Mouse (Mus musculus) E14TG2a.4 (cell line): ENCODE data around the gene Cdr2.

Experiments used
- CTCF ChIP-seq: conservative IDR thresholded peaks from 2 replicates; pipeline ENCODE4 v1.5.1; 2014; ENCODE audit warnings: low read length
- NANOG ChIP-seq: IDR thresholded peaks from 2 replicates; pipeline ENCODE4 v1.6.1; 2014; ENCODE audit warnings: borderline replicate concordance, low read length, mixed read lengths
- POU5F1 ChIP-seq: IDR thresholded peaks from 2 replicates; pipeline ENCODE4 v1.6.1; 2014; ENCODE audit warnings: low read length, borderline replicate concordance

DNA sequence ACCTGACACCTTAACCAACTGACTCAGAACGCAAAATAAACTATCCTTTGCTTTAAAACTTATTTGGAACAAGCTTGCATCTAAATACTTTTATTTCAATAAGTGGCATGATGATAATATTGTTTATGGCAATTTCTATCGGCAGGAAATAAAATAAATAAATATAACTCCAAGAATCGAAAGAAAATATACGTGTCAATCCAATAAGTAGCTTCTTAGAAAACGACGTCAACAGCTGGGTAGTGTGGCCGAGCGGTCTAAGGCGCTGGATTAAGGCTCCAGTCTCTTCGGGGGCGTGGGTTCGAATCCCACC, 64.9 kb downstream of the Cdr2 start:
- no peak for TF ChIP-seq CTCF
- no peak for TF ChIP-seq POU5F1
- TF ChIP-seq NANOG = no peak
